Mouse (Mus musculus) liver, adult 2 months (tissue): ENCODE measurements at regions not wholly inside any gene's neighbourhood (a gene's known extent, or its start where the extent isn't known, plus 50 kb on each side); places are given as distances from the start of the nearest gene placed in this dataset.
"Not testable (repeated sequence)": the region's sequence is repeated elsewhere in the genome, so short reads cannot be mapped to it uniquely, and the experiment has no call there.

Experiments
- DNase-seq: peaks from one replicate; pipeline ENCODE4 v3.0.0-alpha.2; 2011; ENCODE audit warnings: low read depth, low spot score; ENCODE audit errors: extremely low read depth
- H3K27ac ChIP-seq: fragments of 200-500 bp; replicated peaks from 2 replicates; pipeline ENCODE4 v1.5.1; 2012; ENCODE audit warnings: low read depth, mild to moderate bottlenecking, control low read depth, inconsistent platforms, low read length; ENCODE audit not compliant: insufficient read depth
- H3K27me3 ChIP-seq: fragments of 200-500 bp; 2 replicates; pipeline ENCODE4 v1.6.1; 2012; ENCODE audit warnings: mild to moderate bottlenecking, moderate library complexity, low read length, inconsistent platforms; ENCODE audit not compliant: control insufficient read depth, insufficient read depth
- H3K36me3 ChIP-seq: fragments of 200-500 bp; 2 replicates; pipeline ENCODE4 v1.6.1; 2012; ENCODE audit warnings: low read length, inconsistent platforms; ENCODE audit not compliant: control insufficient read depth, insufficient read depth
- H3K4me1 ChIP-seq: fragments of 200-500 bp; 2 replicates; pipeline ENCODE4 v1.6.1; 2011; ENCODE audit warnings: low read length; ENCODE audit not compliant: control insufficient read depth, insufficient read depth
- H3K4me3 ChIP-seq: fragments of 200-500 bp; 2 replicates; pipeline ENCODE4 v1.5.1; 2011; ENCODE audit warnings: low read depth, mild to moderate bottlenecking, control low read depth, low read length, moderate library complexity; ENCODE audit not compliant: insufficient read depth
- H3K79me2 ChIP-seq: fragments of 200-500 bp; 2 replicates; pipeline ENCODE4 v1.6.1; 2012; ENCODE audit warnings: inconsistent platforms, mild to moderate bottlenecking, low read length, moderate library complexity; ENCODE audit not compliant: control insufficient read depth, insufficient read depth
- H3K9ac ChIP-seq: fragments of 200-500 bp; 2 replicates; pipeline ENCODE4 v1.6.1; 2012; ENCODE audit warnings: low read depth, mild to moderate bottlenecking, control low read depth, inconsistent platforms, low read length
- CTCF ChIP-seq: fragments of 200-500 bp; IDR thresholded peaks from 2 replicates; pipeline ENCODE4 v1.5.1; 2011; ENCODE audit warnings: low read depth, low read length, control low read depth
- POLR2A ChIP-seq: fragments of 200-500 bp; IDR thresholded peaks from 2 replicates; pipeline ENCODE4 v1.6.1; 2011; ENCODE audit warnings: low read length, control low read depth; ENCODE audit not compliant: insufficient read depth; ENCODE audit errors: extremely low read depth
- WGBS: fragments of 180-500 bp; shearing (Covaris S2); methylation state at CpG from one replicate; pipeline ENCODE4 v1.1.7; 2018; 5-methylcytosine and 5-hydroxymethylcytosine counted together

DNA sequence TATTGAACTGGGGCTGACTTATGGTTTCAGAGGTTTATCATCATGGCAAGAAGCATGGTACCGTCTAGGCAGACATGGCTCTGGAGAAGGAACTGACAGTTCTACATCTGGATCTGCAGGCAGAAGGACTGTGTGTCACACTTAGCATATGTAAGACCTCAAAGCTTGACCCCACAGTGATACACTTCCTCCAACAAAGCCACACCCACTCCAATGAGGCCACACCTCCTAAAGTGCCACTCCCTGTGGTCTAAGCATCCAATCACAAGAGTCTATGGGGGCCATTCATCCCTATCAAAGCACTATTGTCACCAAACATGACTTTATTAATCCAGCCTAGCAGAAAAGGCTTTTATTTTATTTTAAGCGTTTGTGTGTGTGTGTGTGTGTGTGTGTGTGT lies 96.2 kb upstream of the Fam3c start:
- 95% methylated on average over 2 of the region's 2 CpGs for WGBS
- no peaks in the 10 kb centered on the region for H3K4me1 ChIP-seq
- TF ChIP-seq CTCF (no peak), POLR2A (no peak)

DNA sequence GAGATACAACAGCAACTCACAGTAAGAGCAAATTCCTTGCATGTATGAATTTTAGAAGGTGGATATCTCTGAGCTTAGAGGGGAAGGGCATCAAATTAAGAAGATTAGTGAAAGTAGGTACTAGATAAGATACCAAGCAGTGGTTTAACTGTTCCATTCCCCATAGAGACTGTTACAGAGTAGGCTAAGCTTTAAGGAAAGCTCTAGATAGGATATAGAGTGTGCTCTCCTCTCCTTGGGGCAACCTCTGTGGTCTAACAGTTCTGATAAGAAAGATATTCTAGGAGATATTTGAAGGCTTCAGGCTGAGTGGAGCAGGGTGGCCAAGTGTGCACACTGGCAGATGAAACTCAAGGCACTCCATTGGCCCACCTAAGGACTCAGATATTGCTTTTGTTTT lies 94.5 kb upstream of the Fam3c start:
- H3K4me3 ChIP-seq = no peak overlapping the region
- H3K79me2 ChIP-seq = no peaks in the 10 kb centered on the region
- H3K27me3 ChIP-seq = no peaks in the 10 kb centered on the region
- no peak for DNase-seq
- H3K9ac ChIP-seq = no peak overlapping the region
- no peak overlapping the region for H3K27ac ChIP-seq
- H3K36me3 ChIP-seq = no peaks in the 10 kb centered on the region
- H3K4me1 ChIP-seq = no peaks in the 10 kb centered on the region
- TF ChIP-seq CTCF (no peak), POLR2A (no peak)

More for the DNA sequence above, 96.2 kb upstream of the Fam3c start:
- Histone ChIP-seq H3K79me2 (no peaks in the 10 kb centered on the region), H3K4me3 (no peak overlapping the region), H3K36me3 (no peaks in the 10 kb centered on the region), H3K27ac (no peak overlapping the region), H3K9ac (no peak overlapping the region), H3K27me3 (no peaks in the 10 kb centered on the region)
- DNase-seq = no peak

GRCm38 (mm10) chr6:22448906-22449305 lies 92.9 kb upstream of the Fam3c start:
- peak; percentile 65 for DNase-seq
- H3K4me1 ChIP-seq = no peaks in the 10 kb centered on the region
- TF ChIP-seq POLR2A (no peak), CTCF (no peak)
- H3K27ac ChIP-seq = no peak overlapping the region
- 80% methylated on average over 9 of the region's 9 CpGs for WGBS
- H3K36me3 ChIP-seq = no peaks in the 10 kb centered on the region
- no peak overlapping the region for H3K4me3 ChIP-seq
- no peaks in the 10 kb centered on the region for H3K79me2 ChIP-seq
- H3K27me3 ChIP-seq = no peaks in the 10 kb centered on the region
- H3K9ac ChIP-seq = no peak overlapping the region

- no peak overlapping the region for H3K4me3 ChIP-seq
- no peaks in the 10 kb centered on the region for H3K27me3 ChIP-seq
- H3K9ac ChIP-seq = no peak overlapping the region
- no peak for DNase-seq
- TF ChIP-seq CTCF (no peak), POLR2A (no peak)
- no peaks in the 10 kb centered on the region for H3K79me2 ChIP-seq
- no peaks in the 10 kb centered on the region for H3K4me1 ChIP-seq
- H3K36me3 ChIP-seq = no peaks in the 10 kb centered on the region
- H3K27ac ChIP-seq = no peak overlapping the region
- 74% methylated on average over 2 of the region's 2 CpGs for WGBS
Observed at GRCm38 (mm10) chr6:22447636-22448035, 91.6 kb upstream of the Fam3c start.

DNA sequence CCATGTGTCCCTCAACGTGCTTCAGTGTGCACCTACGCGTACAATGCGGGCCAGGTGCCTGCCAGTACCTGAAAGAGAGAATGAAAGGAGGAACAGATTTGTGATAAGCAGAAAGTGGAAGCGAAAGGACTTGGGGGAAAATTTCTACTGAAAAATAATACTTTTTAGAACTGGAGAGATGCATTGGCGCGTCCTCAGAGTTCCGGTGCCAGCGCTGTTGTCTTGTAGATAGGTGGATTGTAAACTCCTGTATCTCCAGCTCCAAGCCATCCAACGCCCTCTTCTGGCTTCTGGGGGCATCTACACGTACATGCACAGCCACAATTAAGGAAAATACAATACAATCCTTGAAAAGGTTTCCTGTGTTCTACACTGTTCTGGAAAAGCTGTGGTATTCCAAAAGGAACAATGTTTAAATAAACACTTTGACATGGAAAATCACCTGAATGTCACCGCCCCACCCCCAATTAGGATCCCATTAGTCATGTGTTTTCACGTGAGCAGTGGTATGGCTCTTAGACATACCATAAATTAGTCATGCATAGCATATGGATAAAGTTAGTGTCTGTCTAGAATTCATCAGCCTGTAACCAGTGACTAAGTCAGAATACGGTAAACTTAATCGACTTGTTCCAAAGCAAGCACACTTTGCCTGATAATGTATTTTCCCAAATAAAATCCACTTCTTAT lies 90.7 kb upstream of the Fam3c start:
- DNase-seq = no peak
- Histone ChIP-seq H3K27me3 (no peaks in the 10 kb centered on the region), H3K27ac (no peak overlapping the region), H3K36me3 (no peaks in the 10 kb centered on the region), H3K4me3 (no peak overlapping the region), H3K9ac (no peak overlapping the region), H3K4me1 (no peaks in the 10 kb centered on the region), H3K79me2 (no peaks in the 10 kb centered on the region)
- TF ChIP-seq CTCF (0 out of 2 replicates have a peak, but pooled peaks have one; percentile 15), POLR2A (no peak)
- WGBS = 88% methylated on average over 15 of the region's 15 CpGs

DNA sequence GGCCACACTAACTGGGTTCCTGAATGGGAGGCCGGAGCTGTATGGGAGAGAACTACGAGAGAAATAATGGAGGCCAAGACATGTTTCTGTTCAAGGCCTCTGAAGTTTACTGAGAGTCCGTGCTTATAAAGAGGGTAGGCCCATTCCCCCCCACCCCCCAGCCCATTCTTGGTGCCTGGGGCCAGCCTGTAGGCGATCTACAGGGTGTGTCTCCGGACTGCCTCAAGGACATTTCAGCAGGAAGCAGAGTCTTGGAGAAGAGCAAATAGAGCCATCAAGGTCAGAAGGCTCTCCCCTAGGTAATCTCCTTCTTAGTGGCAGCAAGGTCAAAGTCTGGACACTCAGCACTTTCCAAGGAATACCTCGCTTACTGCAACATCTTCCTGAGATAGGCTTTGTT lies 88.8 kb upstream of the Fam3c start:
- not testable (repeated sequence) for H3K9ac ChIP-seq, H3K79me2 ChIP-seq, H3K4me1 ChIP-seq, H3K27ac ChIP-seq, DNase-seq, H3K36me3 ChIP-seq, H3K4me3 ChIP-seq, H3K27me3 ChIP-seq
- 88% methylated on average over 6 of the region's 6 CpGs for WGBS
